Mouse (Mus musculus) midbrain, embryonic 10.5 days (tissue): ENCODE measurements around the gene Nfib. TPM values are rescaled to one million over a fixed set of nuclear protein-coding genes. Genes with fewer than 3 reads are reported as not detected.

Experiments used
- DNase-seq: peaks from one replicate; pipeline ENCODE4 v3.0.0-alpha.2; 2017; ENCODE audit warnings: low spot score
- H3K27ac ChIP-seq: fragments of 300-500 bp; sonication (generic); replicated peaks from 2 replicates; pipeline ENCODE4 v1.5.1; 2016; ENCODE audit warnings: mild to moderate bottlenecking
- H3K27me3 ChIP-seq: fragments of 300-500 bp; sonication (generic); 2 replicates; pipeline ENCODE4 v1.6.1; 2016; ENCODE audit warnings: low read depth, mild to moderate bottlenecking; ENCODE audit not compliant: poor library complexity, severe bottlenecking
- H3K36me3 ChIP-seq: fragments of 300-500 bp; sonication (generic); 2 replicates; pipeline ENCODE4 v1.6.1; 2016; ENCODE audit warnings: mild to moderate bottlenecking, moderate library complexity
- H3K4me1 ChIP-seq: fragments of 300-500 bp; sonication (generic); 2 replicates; pipeline ENCODE4 v1.6.1; 2016
- H3K4me3 ChIP-seq: fragments of 300-500 bp; sonication (generic); 2 replicates; pipeline ENCODE4 v1.5.1; 2016; ENCODE audit warnings: mild to moderate bottlenecking, moderate library complexity
- H3K9me3 ChIP-seq: fragments of 300-500 bp; sonication (generic); replicated peaks from 2 replicates; pipeline ENCODE4 v1.6.1; 2016; ENCODE audit warnings: mild to moderate bottlenecking
- WGBS: fragments of 180-500 bp; shearing (Covaris S2); methylation state at CpG from one replicate; pipeline ENCODE4 v1.1.7; 2016; 5-methylcytosine and 5-hydroxymethylcytosine counted together
- polyA plus RNA-seq: library from polyadenylated mRNA; unstranded; fragments of >200 nt; fragmentation: Nextera tagmentation; extraction: Ambion mirVana; gene quantifications from 2 replicates; pipeline ENCODE4 v1.2.1, GENCODE M21; 2016

Gene Nfib
- polyA plus RNA-seq, 1 experiment from 2014 or later: 9.8 TPM

DNA sequence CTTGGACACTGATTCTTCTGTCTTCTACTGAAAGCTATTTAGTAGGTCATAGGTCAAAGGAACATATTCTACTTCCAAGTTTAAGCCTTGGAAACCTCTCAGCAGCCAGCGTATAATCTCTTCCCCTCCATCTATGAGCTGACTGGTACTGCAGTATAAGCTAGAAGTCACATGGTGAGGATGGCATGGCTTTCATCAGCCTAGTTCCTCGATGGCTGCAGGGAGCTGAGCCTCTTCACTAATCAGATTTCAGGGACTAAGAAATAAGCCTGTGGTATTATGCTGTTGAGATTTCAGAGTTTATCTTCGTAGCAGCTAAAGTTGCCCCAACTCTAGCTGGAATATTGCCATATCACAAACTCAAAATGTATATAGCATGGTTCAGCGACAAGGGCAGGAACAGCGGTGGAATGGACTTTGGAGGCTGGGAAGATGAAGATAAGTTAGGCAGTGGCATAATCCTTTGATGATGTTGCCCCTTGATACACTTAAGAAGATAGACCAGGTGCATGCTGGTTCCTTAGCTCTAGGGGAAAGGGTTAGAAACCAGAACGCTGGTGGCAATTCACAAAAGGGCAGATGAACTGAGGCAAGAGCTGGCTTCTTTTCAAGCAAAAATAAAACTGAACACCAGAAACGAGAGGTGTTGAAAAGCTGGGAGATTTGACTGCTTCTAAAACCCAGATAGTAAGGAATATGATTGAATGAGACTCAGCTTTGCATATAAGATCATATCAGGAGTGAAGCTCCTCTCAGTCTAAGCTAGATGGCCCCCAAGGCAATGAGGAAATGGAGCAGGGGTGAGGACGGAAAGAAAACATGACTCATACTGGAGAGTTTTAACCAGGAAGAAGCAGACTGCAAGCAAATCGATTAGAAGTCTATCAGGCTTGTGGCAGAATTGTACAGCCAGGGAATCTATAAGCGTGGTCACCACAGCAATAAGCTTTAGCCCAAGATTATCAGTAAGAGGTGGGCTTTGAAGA, 111.6 kb downstream of the Nfib start:
- H3K9me3 ChIP-seq: no peaks in the 10 kb centered on the region
- no peaks in the 10 kb centered on the region for H3K27me3 ChIP-seq
- 76% methylated on average over 10 of the region's 10 CpGs for whole genome bisulfite sequencing
- H3K4me1 ChIP-seq: peaks cover 33% of the 10 kb centered on the region
- no peak overlapping the region for H3K27ac ChIP-seq
- no peak for DNase-seq
- H3K4me3 ChIP-seq: no peak overlapping the region
- H3K36me3 ChIP-seq: no peaks in the 10 kb centered on the region

- Histone ChIP-seq H3K9me3 (no peaks in the 10 kb centered on the region), H3K36me3 (no peaks in the 10 kb centered on the region), H3K4me3 (no peak overlapping the region), H3K4me1 (peaks cover 41% of the 10 kb centered on the region), H3K27me3 (no peaks in the 10 kb centered on the region), H3K27ac (no peak overlapping the region)
- 54% methylated on average over 7 of the region's 7 CpGs for WGBS
- DNase-seq: no peak
These were observed 113.2 kb downstream of the Nfib start for GRCm38 (mm10) chr4:82592086-82593030.

DNA sequence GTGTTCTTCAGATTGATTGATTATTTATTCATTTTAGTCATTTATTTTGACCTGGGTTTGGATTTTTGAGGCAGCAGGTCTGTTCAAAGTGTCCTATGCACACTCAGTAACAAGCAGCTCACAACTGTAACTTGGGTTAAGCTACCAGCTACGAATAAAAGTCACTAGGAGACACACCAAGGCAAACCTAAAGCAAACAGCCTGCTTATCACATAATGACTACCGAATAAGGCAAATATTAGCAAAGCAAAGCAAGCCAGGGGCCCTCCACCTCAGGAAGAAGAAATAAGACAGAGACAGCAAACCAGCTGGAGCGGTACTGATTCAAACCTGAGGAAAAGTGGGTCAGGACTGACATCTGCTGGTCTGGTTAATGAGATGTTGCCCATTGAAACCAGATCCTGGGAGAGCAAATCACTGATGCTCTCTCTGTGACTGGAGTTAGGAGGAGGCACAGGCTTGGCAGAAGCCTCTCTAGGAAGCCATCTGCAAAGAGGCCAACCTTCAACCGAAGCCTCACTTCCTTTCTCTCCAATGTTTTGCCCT, 116.1 kb downstream of the Nfib start:
- DNase-seq: peak; percentile 38
- WGBS: 30% methylated on average over 4 of the region's 4 CpGs
- Histone ChIP-seq H3K4me3 (no peak overlapping the region), H3K27ac (peak overlapping the region; percentile 46; the same call in 1 of the 2 replicates), H3K4me1 (peaks cover 54% of the 10 kb centered on the region), H3K36me3 (no peaks in the 10 kb centered on the region), H3K27me3 (no peaks in the 10 kb centered on the region), H3K9me3 (no peaks in the 10 kb centered on the region)

DNA sequence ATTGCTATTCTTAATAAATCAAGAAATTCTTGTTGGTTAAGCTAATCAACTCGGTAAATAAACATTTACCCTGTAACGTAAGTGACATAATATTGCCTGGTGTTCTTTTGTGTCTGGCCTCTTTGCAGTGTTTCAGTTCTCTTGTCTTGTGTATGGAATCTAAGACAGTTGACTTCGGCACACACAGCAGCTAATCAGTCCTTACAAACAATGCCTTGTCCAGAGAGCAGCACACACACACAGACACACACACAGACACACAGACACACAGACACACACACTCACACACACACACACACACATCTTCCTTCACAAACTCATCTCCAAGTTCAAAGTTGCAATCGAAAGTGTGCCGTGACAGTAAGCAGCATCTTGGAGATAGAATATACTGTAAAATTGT, 116.8 kb downstream of the Nfib start:
- Histone ChIP-seq H3K36me3 (no peaks in the 10 kb centered on the region), H3K4me1 (peaks cover 54% of the 10 kb centered on the region), H3K27me3 (no peaks in the 10 kb centered on the region), H3K9me3 (no peaks in the 10 kb centered on the region), H3K4me3 (no peak overlapping the region), H3K27ac (no peak overlapping the region)
- DNase-seq: no peak
- WGBS: 80% methylated on average over 5 of the region's 5 CpGs

DNA sequence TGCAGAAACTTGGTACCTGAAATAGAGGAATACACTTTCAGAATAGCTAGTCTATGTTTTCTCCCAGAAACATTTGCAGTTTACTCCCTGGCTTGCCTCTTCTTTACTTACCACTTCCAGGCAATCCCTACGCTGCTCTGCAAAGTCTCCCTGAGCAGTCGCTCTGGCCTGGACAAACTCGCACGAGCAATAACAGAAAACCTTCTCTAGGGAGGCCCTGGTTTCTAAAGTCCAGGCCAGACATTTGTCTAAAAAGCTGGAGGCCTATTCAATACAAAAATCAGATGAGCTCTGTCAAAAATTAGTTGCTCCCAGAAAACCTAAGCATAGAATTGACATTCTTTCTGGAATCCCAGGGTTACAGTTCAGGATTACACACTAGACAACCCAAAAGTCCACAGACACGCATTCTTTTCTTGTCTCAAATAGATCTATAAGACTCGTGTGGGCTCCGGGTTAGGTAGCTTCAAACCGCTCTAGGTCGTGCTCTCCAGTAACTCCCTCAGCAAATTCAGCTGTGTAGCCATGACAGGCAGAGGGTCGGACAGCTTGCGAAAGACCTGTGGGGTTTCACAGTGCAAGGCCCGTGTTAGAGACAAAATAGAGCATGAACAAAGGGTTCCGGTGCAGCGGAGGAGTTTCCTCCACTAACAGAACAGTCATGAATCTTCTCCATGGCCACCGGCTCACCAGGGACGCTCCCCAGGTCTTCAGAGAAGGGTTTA, 118.2 kb downstream of the Nfib start:
- Histone ChIP-seq H3K36me3 (no peaks in the 10 kb centered on the region), H3K4me1 (peaks cover 49% of the 10 kb centered on the region), H3K27me3 (no peaks in the 10 kb centered on the region), H3K4me3 (no peak overlapping the region), H3K27ac (peak overlapping the region; percentile 68), H3K9me3 (no peaks in the 10 kb centered on the region)
- WGBS: 71% methylated on average over 16 of the region's 16 CpGs
- no peak for DNase-seq

DNA sequence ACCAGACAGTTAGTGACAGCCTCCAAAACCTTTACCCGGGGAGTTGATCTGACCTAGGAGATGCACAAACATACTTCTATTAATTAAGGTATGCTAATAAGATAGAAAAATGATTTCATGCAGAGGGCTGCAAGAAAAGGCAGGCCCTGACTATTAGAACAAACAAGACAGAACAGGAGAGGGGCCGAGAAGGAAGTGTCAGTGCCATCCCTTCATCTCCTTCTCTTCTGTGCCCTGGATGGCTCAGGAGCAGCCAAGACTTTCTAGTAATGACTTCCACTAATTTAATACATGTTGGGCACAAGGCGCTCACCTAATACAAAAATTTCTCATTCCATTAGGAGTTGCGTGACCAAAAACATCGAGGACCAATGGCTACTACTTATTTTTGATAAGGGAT, 118.9 kb downstream of the Nfib start:
- no peaks in the 10 kb centered on the region for H3K9me3 ChIP-seq
- 93% methylated on average over 5 of the region's 5 CpGs for WGBS
- H3K27me3 ChIP-seq: no peaks in the 10 kb centered on the region

GRCm38 (mm10) chr4:82585536-82585935, 120.0 kb downstream of the Nfib start:
- 51% methylated on average over 9 of the region's 9 CpGs for WGBS
- peaks cover 40% of the 10 kb centered on the region for H3K4me1 ChIP-seq
- no peaks in the 10 kb centered on the region for H3K36me3 ChIP-seq
- DNase-seq: no peak
- no peaks in the 10 kb centered on the region for H3K27me3 ChIP-seq
- H3K27ac ChIP-seq: no peak overlapping the region
- no peaks in the 10 kb centered on the region for H3K9me3 ChIP-seq
- H3K4me3 ChIP-seq: no peak overlapping the region

More for the DNA sequence above, 118.9 kb downstream of the Nfib start:
- peaks cover 46% of the 10 kb centered on the region for H3K4me1 ChIP-seq
- no peaks in the 10 kb centered on the region for H3K36me3 ChIP-seq
- no peak for DNase-seq
- H3K4me3 ChIP-seq: no peak overlapping the region
- no peak overlapping the region for H3K27ac ChIP-seq

GRCm38 (mm10) chr4:82585056-82585455, 120.5 kb downstream of the Nfib start:
- Histone ChIP-seq H3K9me3 (no peaks in the 10 kb centered on the region), H3K36me3 (no peaks in the 10 kb centered on the region), H3K27me3 (no peaks in the 10 kb centered on the region), H3K4me1 (peaks cover 37% of the 10 kb centered on the region), H3K27ac (0 out of 2 replicates have a peak overlapping the region, but pooled peaks have one; percentile 13), H3K4me3 (no peak overlapping the region)
- 71% methylated on average over 5 of the region's 5 CpGs for WGBS
- DNase-seq: no peak

- Histone ChIP-seq H3K27me3 (no peaks in the 10 kb centered on the region), H3K4me3 (no peak overlapping the region), H3K36me3 (no peaks in the 10 kb centered on the region), H3K4me1 (peaks cover 32% of the 10 kb centered on the region), H3K27ac (no peak overlapping the region), H3K9me3 (no peaks in the 10 kb centered on the region)
- no peak for DNase-seq
- 57% methylated on average over 4 of the region's 4 CpGs for WGBS
These were observed 121.0 kb downstream of the Nfib start for GRCm38 (mm10) chr4:82584548-82584947.

DNA sequence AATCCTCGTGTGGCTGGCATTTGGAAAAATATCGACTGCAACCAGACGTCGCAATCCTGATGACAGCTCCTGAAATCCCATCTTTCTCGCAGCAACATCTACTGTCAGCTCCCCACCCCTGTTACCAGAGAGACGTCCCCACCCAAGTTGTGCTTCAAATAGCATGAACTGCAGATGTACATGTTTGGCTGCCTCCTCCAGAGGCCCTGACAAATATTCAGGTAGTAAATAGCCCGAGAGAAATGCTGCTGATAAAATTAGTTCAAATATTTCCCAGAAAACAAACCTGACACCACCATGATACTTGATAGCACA, 132.3 kb downstream of the Nfib start:
- no peak for DNase-seq
- H3K27me3 ChIP-seq: no peaks in the 10 kb centered on the region
- H3K4me3 ChIP-seq: no peak overlapping the region
- no peak overlapping the region for H3K27ac ChIP-seq
- H3K9me3 ChIP-seq: no peaks in the 10 kb centered on the region
- no peaks in the 10 kb centered on the region for H3K36me3 ChIP-seq
- WGBS: 87% methylated on average over 7 of the region's 7 CpGs
- H3K4me1 ChIP-seq: no peaks in the 10 kb centered on the region

GRCm38 (mm10) chr4:82572410-82573290, 132.9 kb downstream of the Nfib start:
- Histone ChIP-seq H3K9me3 (no peaks in the 10 kb centered on the region), H3K27me3 (no peaks in the 10 kb centered on the region), H3K27ac (no peak overlapping the region), H3K4me1 (no peaks in the 10 kb centered on the region), H3K36me3 (no peaks in the 10 kb centered on the region), H3K4me3 (no peak overlapping the region)
- 78% methylated on average over 13 of the region's 13 CpGs for WGBS
- DNase-seq: no peak
